In the genomic region with DNA sequence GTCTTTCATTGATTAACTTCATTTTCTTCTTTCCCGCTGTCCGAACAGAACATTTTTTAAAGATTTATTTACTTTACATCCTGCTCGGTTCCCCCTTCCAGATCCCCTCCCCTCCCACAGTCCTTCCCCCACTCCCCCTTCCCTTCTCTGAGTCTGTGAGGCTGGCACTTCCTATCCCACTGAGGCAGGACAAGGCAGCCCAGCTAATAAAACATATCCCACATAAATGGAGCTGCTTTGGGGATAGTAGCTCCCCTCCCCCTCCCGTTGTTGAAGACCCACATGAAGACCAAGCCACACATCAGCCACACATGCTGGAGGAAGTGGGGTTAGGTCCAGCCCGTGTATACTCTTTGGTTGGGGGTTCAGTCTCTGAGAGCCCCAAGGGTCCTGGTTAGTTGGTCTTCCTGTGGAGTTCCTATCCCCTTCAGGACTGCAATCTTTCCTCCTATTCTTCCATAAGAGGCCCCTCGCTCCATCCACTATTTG, we compare ENCODE assay signal across 8 mouse cellular contexts. TPM values are rescaled to one million over a fixed set of nuclear protein-coding genes. Genes with fewer than 3 reads are reported as not detected.
DNase-seq lines count a peak whose midpoint lies in the region; ATAC-seq and TF ChIP-seq lines count a peak whose summit lies in the region.

No protein-coding gene starts in this region.

- no peak for ATAC-seq in liver, embryonic 14.5 days (ENCODE audit: insufficient read depth)
- no peak for ATAC-seq in stomach, postnatal 0 days (ENCODE audit: low FRiP score, low TSS enrichment)

- TF ChIP-seq CTCF in liver, embryonic 14.5 days (IDR thresholded peaks at IDR 0.05; ENCODE audit: low read depth): no peak
- no peak for TF ChIP-seq CTCF in stomach, postnatal 0 days (IDR thresholded peaks at IDR 0.05; ENCODE audit: low read depth)

- TF ChIP-seq EP300 in liver, embryonic 14.5 days (IDR thresholded peaks at IDR 0.05; ENCODE audit: low read depth): no peak
- TF ChIP-seq EP300 in stomach, postnatal 0 days (optimal IDR thresholded peaks at IDR 0.05): no peak

- peak overlapping the region in 1 of 2 experiments; percentile 60; a peak in 2 of 4 replicates for H3K4me3 ChIP-seq in liver, embryonic 14.5 days (ENCODE audit: insufficient read depth in 1 of 2, low read depth in 2 of 2, low read length in 2 of 2)
- H3K4me3 ChIP-seq in stomach, postnatal 0 days (ENCODE audit: low read depth, low read length): peak overlapping the region; percentile 92

- H3K27ac ChIP-seq in liver, embryonic 14.5 days: no peak overlapping the region
- peak overlapping the region; percentile 84; the same call in 1 of the 2 replicates for H3K27ac ChIP-seq in stomach, postnatal 0 days (replicated peaks)

- H3K4me1 ChIP-seq in liver, embryonic 14.5 days (replicated peaks; ENCODE audit: control insufficient read depth in 2 of 2, insufficient read depth in 2 of 2, low read length in 1 of 2): no peaks in the 10 kb centered on the region
- peaks cover 4% of the 10 kb centered on the region; the same call in 1 of the 2 replicates for H3K4me1 ChIP-seq in stomach, postnatal 0 days (replicated peaks; ENCODE audit: control insufficient read depth, insufficient read depth)

- no peak overlapping the region for H3K9ac ChIP-seq in liver, embryonic 14.5 days (replicated peaks)
- H3K9ac ChIP-seq in stomach, postnatal 0 days (ENCODE audit: low read length): peak overlapping the region; percentile 85

- H3K27me3 ChIP-seq in liver, embryonic 14.5 days (ENCODE audit: control insufficient read depth, insufficient read depth, low read length): peaks cover 22% of the 10 kb centered on the region
- no peaks in the 10 kb centered on the region for H3K27me3 ChIP-seq in stomach, postnatal 0 days (ENCODE audit: control insufficient read depth, insufficient read depth, low read length)

- no peaks in the 10 kb centered on the region for H3K36me3 ChIP-seq in liver, embryonic 14.5 days (replicated peaks; ENCODE audit: control insufficient read depth, insufficient read depth, low read depth)
- H3K36me3 ChIP-seq in stomach, postnatal 0 days (ENCODE audit: control insufficient read depth, insufficient read depth, low read length): no peaks in the 10 kb centered on the region

- H3K4me2 ChIP-seq in liver, embryonic 14.5 days (ENCODE audit: low read depth): peak overlapping the region; percentile 62
- peak overlapping the region; percentile 78 for H3K4me2 ChIP-seq in stomach, postnatal 0 days (replicated peaks; ENCODE audit: low read depth)

- H3K9me3 ChIP-seq in liver, embryonic 14.5 days (ENCODE audit: control insufficient read depth, low read length): no peaks in the 10 kb centered on the region
- H3K9me3 ChIP-seq in stomach, postnatal 0 days (ENCODE audit: control insufficient read depth, low read length): no peaks in the 10 kb centered on the region

- peak; percentile 15 to 52 for DNase-seq in adrenal gland, adult (ENCODE audit: inconsistent age in 2 of 2, low spot score in 1 of 2)
- DNase-seq in adrenal gland, adult 18-20 months (ENCODE audit: low spot score in 2 of 2): no peak
- DNase-seq in thymus, postnatal 14 days: peak; percentile 4
- DNase-seq in thymus, postnatal 0 days (ENCODE audit: low spot score): no peak
- DNase-seq in liver, embryonic 14.5 days (ENCODE audit: low read depth in 3 of 3, low spot score in 3 of 3): no peak
- no peak for DNase-seq in stomach, postnatal 0 days (ENCODE audit: low spot score)
- no peak for DNase-seq in ovary, postnatal 14 days (ENCODE audit: low spot score)
- no peak for DNase-seq in gastrocnemius, postnatal 10 days

- WGBS in liver, embryonic 14.5 days (ENCODE audit: insufficient replicate concordance): 42% methylated on average over 6 of the region's 6 CpGs
- 43% methylated on average over 6 of the region's 6 CpGs for WGBS in stomach, postnatal 0 days

RNA-seq across cellular contexts. Expression of gene Fam135a, which starts 0.8 kb away (rescaled TPM):
- total RNA-seq in adrenal gland, adult 18-20 months (2021): 10 to 100 TPM; 11.6 to 12.9 TPM
- 2.6 TPM in 2 replicates for polyA plus RNA-seq in thymus, postnatal 0 days (2015; fragmentation: Nextera tagmentation; extraction: Ambion mirVana)
- 4.6 and 5.1 TPM in 2 replicates for polyA plus RNA-seq in liver, embryonic 14.5 days (2012; rRNA removed)
- polyA plus RNA-seq in liver, embryonic 14.5 days (2014; fragmentation: Nextera tagmentation; extraction: Ambion mirVana): 3.0 and 3.3 TPM in 2 replicates
- polyA plus RNA-seq in stomach, postnatal 0 days (2015; fragmentation: Nextera tagmentation; extraction: Ambion mirVana): 17.6 and 20.5 TPM in 2 replicates
- total RNA-seq in gastrocnemius, postnatal 10 days (2021): 10 to 100 TPM; 21.5 to 27.6 TPM

Comparison
In these comparisons a context has a peak if more than half of its experiments do, and no peak if none do; other contexts are left out.
1. DNase-seq: peak in adrenal gland, adult (2 of 2) and thymus, postnatal 14 days (single experiment); none in adrenal gland, adult 18-20 months (0 of 2), thymus, postnatal 0 days (single experiment), liver, embryonic 14.5 days (0 of 3), stomach, postnatal 0 days (single experiment), ovary, postnatal 14 days (single experiment) and gastrocnemius, postnatal 10 days (single experiment).